Mouse (Mus musculus) stomach, embryonic 16.5 days (tissue): Measurements from ENCODE around the gene 1700030J22Rik. TPM values are rescaled to one million over a fixed set of nuclear protein-coding genes. Genes with fewer than 3 reads are reported as not detected.
A peak's percentile ranks its signal among the peaks of the same experiment; 100 is the strongest.

Source experiments
- ATAC-seq: fragments of 200-750 bp; cut with Nextera tagmentation; 2 replicates; pipeline ENCODE4 v1.8.0; 2017; ENCODE audit warnings: moderate number of reproducible peaks, moderate TSS enrichment; ENCODE audit not compliant: insufficient read depth, low FRiP score
- H3K27ac ChIP-seq: fragments of 300-500 bp; sonication (generic); 2 replicates; pipeline ENCODE4 v1.5.1; 2014; ENCODE audit warnings: low read length
- H3K27me3 ChIP-seq: fragments of 300-500 bp; sonication (generic); 2 replicates; pipeline ENCODE4 v1.6.1; 2014; ENCODE audit warnings: low read length, control low read depth, mixed read lengths; ENCODE audit not compliant: control insufficient read depth, insufficient read depth
- H3K36me3 ChIP-seq: fragments of 300-500 bp; sonication (generic); 2 replicates; pipeline ENCODE4 v1.6.1; 2014; ENCODE audit warnings: low read length; ENCODE audit not compliant: control insufficient read depth, insufficient read depth
- H3K4me1 ChIP-seq: fragments of 300-500 bp; sonication (generic); 2 replicates; pipeline ENCODE4 v1.6.1; 2014; ENCODE audit warnings: low read length, control low read depth, mixed read lengths; ENCODE audit not compliant: control insufficient read depth, insufficient read depth
- H3K4me2 ChIP-seq: fragments of 300-500 bp; sonication (generic); 2 replicates; pipeline ENCODE4 v1.6.1; 2014; ENCODE audit warnings: low read depth, low read length, mixed read lengths
- H3K4me3 ChIP-seq: fragments of 300-500 bp; sonication (generic); replicated peaks from 2 replicates; pipeline ENCODE4 v1.5.1; 2014; ENCODE audit warnings: mild to moderate bottlenecking, low read length
- H3K9ac ChIP-seq: fragments of 300-500 bp; sonication (generic); 2 replicates; pipeline ENCODE4 v1.6.1; 2014; ENCODE audit warnings: low read length
- H3K9me3 ChIP-seq: fragments of 300-500 bp; sonication (generic); replicated peaks from 2 replicates; pipeline ENCODE4 v1.6.1; 2016; ENCODE audit warnings: low read length, control low read depth; ENCODE audit not compliant: control insufficient read depth
- WGBS: fragments of 180-500 bp; shearing (Covaris S2); extraction: QIAGEN DNeasy Blood & Tissue Kit; methylation state at CpG from one replicate; pipeline ENCODE4 v1.1.7; 2014; 5-methylcytosine and 5-hydroxymethylcytosine counted together
- polyA plus RNA-seq: library from polyadenylated mRNA; unstranded; fragments of >200 nt; fragmentation: Nextera tagmentation; extraction: Ambion mirVana; gene quantifications from 2 replicates; pipeline ENCODE4 v1.2.1, GENCODE M21; 2015

Gene 1700030J22Rik
- polyA plus RNA-seq, 1 experiment from 2014 or later = 1.3 TPM

- peak overlapping the region; percentile 73 for H3K9ac ChIP-seq
- ATAC-seq = no peak
- peak overlapping the region; percentile 70 for H3K4me2 ChIP-seq
- H3K36me3 ChIP-seq = no peaks in the 10 kb centered on the region
- no peaks in the 10 kb centered on the region for H3K27me3 ChIP-seq
- peaks cover 14% of the 10 kb centered on the region; the same call in 1 of the 2 replicates for H3K4me1 ChIP-seq
- no peaks in the 10 kb centered on the region for H3K9me3 ChIP-seq
- no peak overlapping the region for H3K27ac ChIP-seq
- H3K4me3 ChIP-seq = peak overlapping the region; percentile 75
- WGBS = 57% methylated on average over 11 of the region's 11 CpGs
Measured at GRCm38 (mm10) chr8:116994016-116994716, 15.4 kb upstream of the 1700030J22Rik start.

- peak; percentile 100 for ATAC-seq
- Histone ChIP-seq H3K27ac (peak within 1 kb of the TSS; percentile 73), H3K9me3 (no peaks in the 10 kb centered on the region), H3K27me3 (no peaks in the 10 kb centered on the region), H3K36me3 (no peaks in the 10 kb centered on the region), H3K4me3 (peak within 1 kb of the TSS; percentile 75), H3K9ac (peak within 1 kb of the TSS; percentile 76), H3K4me1 (peaks cover 14% of the 10 kb centered on the region; the same call in 1 of the 2 replicates), H3K4me2 (peak within 1 kb of the TSS; percentile 70)
- WGBS = under 1% methylated on average over 56 of the region's 56 CpGs
Measured at GRCm38 (mm10) chr8:116993095-116993867, 14.5 kb upstream of the 1700030J22Rik start, which contains the start of gene Gcsh. Gene Gcsh (minus strand): TSS chr8:116993537.

DNA sequence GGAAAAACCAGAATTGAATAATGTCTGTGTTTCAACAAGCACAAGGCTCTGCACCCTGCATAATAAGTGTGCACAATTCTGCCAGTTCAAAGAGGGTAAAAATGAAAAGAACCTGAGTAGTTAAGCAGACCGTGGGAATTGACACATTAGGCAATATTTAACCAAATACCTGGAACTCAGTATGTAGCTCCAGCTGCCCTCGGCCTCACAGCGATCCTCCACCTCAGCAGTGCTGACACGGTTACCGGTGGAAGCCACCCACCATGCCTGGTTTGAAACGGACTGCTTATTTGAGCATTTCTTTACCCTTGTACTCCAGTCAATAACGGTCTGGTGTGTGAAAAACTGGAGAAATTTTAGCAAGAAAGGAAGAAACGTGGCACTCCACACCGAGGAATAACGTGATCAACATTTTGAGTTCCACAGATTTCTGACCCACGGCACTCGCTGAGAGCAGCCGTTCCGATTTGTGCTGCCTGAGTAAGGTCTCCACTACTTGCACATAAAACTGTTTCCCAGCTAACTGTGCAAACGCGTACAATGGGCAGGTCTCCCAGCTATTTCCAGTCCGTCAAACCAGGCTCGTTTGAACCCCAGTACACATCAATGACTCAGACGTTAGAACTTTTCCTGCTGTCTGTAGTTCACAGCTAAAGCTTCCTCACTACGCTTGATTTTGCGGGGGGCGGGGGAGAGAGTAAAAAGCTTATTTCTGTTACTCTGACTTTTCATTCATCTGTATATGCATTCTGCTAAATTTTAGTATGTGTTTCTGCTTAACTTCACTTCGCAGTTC, 13.6 kb upstream of the 1700030J22Rik start:
- no peaks in the 10 kb centered on the region for H3K36me3 ChIP-seq
- H3K9me3 ChIP-seq = no peaks in the 10 kb centered on the region
- WGBS = 6% methylated on average over 23 of the region's 23 CpGs
- H3K9ac ChIP-seq = peak overlapping the region; percentile 76
- H3K4me2 ChIP-seq = peak overlapping the region; percentile 70
- H3K27ac ChIP-seq = peak overlapping the region; percentile 67
- H3K27me3 ChIP-seq = no peaks in the 10 kb centered on the region
- peaks cover 14% of the 10 kb centered on the region; the same call in 1 of the 2 replicates for H3K4me1 ChIP-seq
- no peak for ATAC-seq
- H3K4me3 ChIP-seq = peak overlapping the region; percentile 75

GRCm38 (mm10) chr8:116991241-116991640, 12.5 kb upstream of the 1700030J22Rik start:
- Histone ChIP-seq H3K4me3 (0 out of 2 replicates have a peak overlapping the region, but pooled peaks have one; percentile 75), H3K9me3 (no peaks in the 10 kb centered on the region), H3K36me3 (no peaks in the 10 kb centered on the region; the same call in 1 of the 2 replicates), H3K9ac (no peak overlapping the region; the same call in 1 of the 2 replicates), H3K4me1 (peaks cover 14% of the 10 kb centered on the region; the same call in 1 of the 2 replicates), H3K27ac (0 out of 2 replicates have a peak overlapping the region, but pooled peaks have one; percentile 67), H3K4me2 (peak overlapping the region; percentile 70), H3K27me3 (no peaks in the 10 kb centered on the region)
- ATAC-seq = no peak
- 79% methylated on average over 8 of the region's 8 CpGs for WGBS

- peaks cover 3% of the 10 kb centered on the region; the same call in 1 of the 2 replicates for H3K36me3 ChIP-seq
- H3K4me3 ChIP-seq = no peak overlapping the region
- no peak overlapping the region for H3K4me2 ChIP-seq
- WGBS = 97% methylated on average over 3 of the region's 3 CpGs
- no peak for ATAC-seq
- no peak overlapping the region for H3K27ac ChIP-seq
- H3K27me3 ChIP-seq = no peaks in the 10 kb centered on the region
- no peak overlapping the region for H3K9ac ChIP-seq
- no peaks in the 10 kb centered on the region for H3K9me3 ChIP-seq
- peaks cover 14% of the 10 kb centered on the region; the same call in 1 of the 2 replicates for H3K4me1 ChIP-seq
Measured at GRCm38 (mm10) chr8:116989842-116990241, 11.1 kb upstream of the 1700030J22Rik start.

- ATAC-seq = no peak
- H3K4me2 ChIP-seq = 0 out of 2 replicates have a peak overlapping the region, but pooled peaks have one; percentile 9
Measured at GRCm38 (mm10) chr8:116980117-116980516, 1.4 kb upstream of the 1700030J22Rik start.

GRCm38 (mm10) chr8:116978052-116978451, 707 bp downstream of the 1700030J22Rik start:
- H3K4me2 ChIP-seq = peak overlapping the region; percentile 90
- 26% methylated on average over 8 of the region's 8 CpGs for WGBS
- peak overlapping the region; percentile 74 for H3K4me3 ChIP-seq
- H3K36me3 ChIP-seq = no peaks in the 10 kb centered on the region
- no peak overlapping the region for H3K27ac ChIP-seq
- H3K27me3 ChIP-seq = no peaks in the 10 kb centered on the region
- no peak for ATAC-seq
- peak overlapping the region; percentile 66 for H3K9ac ChIP-seq
- H3K4me1 ChIP-seq = peaks cover 7% of the 10 kb centered on the region; the same call in 1 of the 2 replicates
- no peaks in the 10 kb centered on the region for H3K9me3 ChIP-seq

More at GRCm38 (mm10) chr8:116980117-116980516, 1.4 kb upstream of the 1700030J22Rik start:
- no peaks in the 10 kb centered on the region for H3K9me3 ChIP-seq
- 18% methylated on average over 4 of the region's 4 CpGs for WGBS
- H3K36me3 ChIP-seq = no peaks in the 10 kb centered on the region
- no peak overlapping the region for H3K4me3 ChIP-seq
- no peak overlapping the region for H3K9ac ChIP-seq
- H3K27ac ChIP-seq = no peak overlapping the region
- H3K4me1 ChIP-seq = peaks cover 7% of the 10 kb centered on the region; the same call in 1 of the 2 replicates
- no peaks in the 10 kb centered on the region for H3K27me3 ChIP-seq

DNA sequence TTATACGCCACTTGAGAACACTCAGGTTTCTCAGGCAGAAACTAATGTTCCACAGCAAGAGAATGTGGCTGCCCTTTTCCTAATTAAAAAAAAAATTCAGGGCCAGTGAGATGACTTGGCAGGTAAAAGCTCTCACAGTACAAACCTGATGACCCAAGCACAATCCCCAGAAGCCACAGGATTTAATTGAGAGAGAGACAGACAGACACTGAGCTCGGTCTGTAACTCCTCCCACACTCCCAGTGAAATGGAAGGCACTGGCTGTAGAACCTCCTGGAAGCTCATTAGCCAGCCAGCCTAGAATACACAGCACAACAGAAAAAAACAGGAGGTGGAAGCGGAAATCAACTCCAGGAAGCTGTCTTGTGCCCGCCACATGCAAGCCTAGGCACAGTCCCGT, 3.2 kb downstream of the 1700030J22Rik start:
- no peaks in the 10 kb centered on the region for H3K27me3 ChIP-seq
- no peak for ATAC-seq
- H3K4me3 ChIP-seq = no peak overlapping the region
- WGBS = 56% methylated on average over 5 of the region's 5 CpGs
- peaks cover 7% of the 10 kb centered on the region; the same call in 1 of the 2 replicates for H3K4me1 ChIP-seq
- no peaks in the 10 kb centered on the region for H3K9me3 ChIP-seq
- H3K36me3 ChIP-seq = no peaks in the 10 kb centered on the region
- no peak overlapping the region for H3K27ac ChIP-seq
- no peak overlapping the region for H3K4me2 ChIP-seq
- H3K9ac ChIP-seq = no peak overlapping the region
